Mouse (Mus musculus): ENCODE data around the gene Cyp4f17. TPM values are rescaled to one million over a fixed set of nuclear protein-coding genes. Genes with fewer than 3 reads are reported as not detected.

The Cyp4f17 gene
- polyA plus RNA-seq, 1 experiment = 14.5 TPM

GRCm38 (mm10) chr17:32577496-32578186 lies 71.8 kb downstream of the Cyp4f17 start:
- no peak for DNase-seq (ENCODE audit: low read depth)
- no peak for TF ChIP-seq CTCF (IDR thresholded peaks at IDR 0.05; ENCODE audit: borderline replicate concordance, extremely low read depth, insufficient read depth, insufficient read length)
- TF ChIP-seq POLR2A (IDR thresholded peaks at IDR 0.05; ENCODE audit: borderline replicate concordance, extremely low read depth, insufficient read depth, insufficient read length, poor library complexity, severe bottlenecking) = no peak

Other genes with a start within 250 kb of the Cyp4f17 start
- 31.1 and 85.6 TPM in 2 replicates for gene Brd4, start 221.3 kb upstream of the Cyp4f17 start, polyA plus RNA-seq (2012; rRNA removed)
- gene Akap8, start 184.8 kb upstream of the Cyp4f17 start, polyA plus RNA-seq (2012; rRNA removed) = 103 and 120 TPM in 2 replicates
- gene Akap8l, start 155.4 kb upstream of the Cyp4f17 start, polyA plus RNA-seq (2012; rRNA removed) = 189 and 209 TPM in 2 replicates
- gene Wiz, start 116.6 kb upstream of the Cyp4f17 start, polyA plus RNA-seq (2012; rRNA removed) = 84.1 and 102 TPM in 2 replicates
- 0.63 and 0.82 TPM in 2 replicates for gene Rasal3, start 102.5 kb upstream of the Cyp4f17 start, polyA plus RNA-seq (2012; rRNA removed)
- gene Pglyrp2, start 81.9 kb upstream of the Cyp4f17 start, polyA plus RNA-seq (2012; rRNA removed) = 0.05 TPM in 1 of 2 replicates, not detected in the other
- 0.59 and 0.62 TPM in 2 replicates for gene Cyp4f39, start 53.3 kb upstream of the Cyp4f17 start, polyA plus RNA-seq (2012; rRNA removed)
- 21.6 and 37.0 TPM in 2 replicates for gene Cyp4f16, start 30.5 kb downstream of the Cyp4f17 start, polyA plus RNA-seq (2012; rRNA removed)
- not detected in 2 replicates for gene Cyp4f37, start 115.3 kb downstream of the Cyp4f17 start, polyA plus RNA-seq (2012; rRNA removed)
- gene Cyp4f40, start 152.8 kb downstream of the Cyp4f17 start, polyA plus RNA-seq (2012; rRNA removed) = 0.14 TPM in 1 of 2 replicates, not detected in the other
- 2.4 and 3.1 TPM in 2 replicates for gene Cyp4f15, start 179.6 kb downstream of the Cyp4f17 start, polyA plus RNA-seq (2012; rRNA removed)

Data from brain, embryonic 14.5 days (tissue).